Mouse (Mus musculus): ENCODE data around the gene Zranb1. TPM values are rescaled to one million over a fixed set of nuclear protein-coding genes. Genes with fewer than 3 reads are reported as not detected.

The Zranb1 gene
- total RNA-seq (2021) = 10 to 100 TPM; 36.9 to 40.6 TPM
- long read RNA-seq, experiment 1, full-length matches to known transcripts = 13 of 32 reads
- long read RNA-seq, experiment 1, partial matches to known transcripts = 7 of 32 reads
- long read RNA-seq, experiment 1, other reads (novel, unspliced or antisense) = 12 of 32 reads
- long read RNA-seq, experiment 2, full-length matches to known transcripts = 19 of 38 reads
- long read RNA-seq, experiment 2, partial matches to known transcripts = 6 of 38 reads
- long read RNA-seq, experiment 2, other reads (novel, unspliced or antisense) = 13 of 38 reads

DNA sequence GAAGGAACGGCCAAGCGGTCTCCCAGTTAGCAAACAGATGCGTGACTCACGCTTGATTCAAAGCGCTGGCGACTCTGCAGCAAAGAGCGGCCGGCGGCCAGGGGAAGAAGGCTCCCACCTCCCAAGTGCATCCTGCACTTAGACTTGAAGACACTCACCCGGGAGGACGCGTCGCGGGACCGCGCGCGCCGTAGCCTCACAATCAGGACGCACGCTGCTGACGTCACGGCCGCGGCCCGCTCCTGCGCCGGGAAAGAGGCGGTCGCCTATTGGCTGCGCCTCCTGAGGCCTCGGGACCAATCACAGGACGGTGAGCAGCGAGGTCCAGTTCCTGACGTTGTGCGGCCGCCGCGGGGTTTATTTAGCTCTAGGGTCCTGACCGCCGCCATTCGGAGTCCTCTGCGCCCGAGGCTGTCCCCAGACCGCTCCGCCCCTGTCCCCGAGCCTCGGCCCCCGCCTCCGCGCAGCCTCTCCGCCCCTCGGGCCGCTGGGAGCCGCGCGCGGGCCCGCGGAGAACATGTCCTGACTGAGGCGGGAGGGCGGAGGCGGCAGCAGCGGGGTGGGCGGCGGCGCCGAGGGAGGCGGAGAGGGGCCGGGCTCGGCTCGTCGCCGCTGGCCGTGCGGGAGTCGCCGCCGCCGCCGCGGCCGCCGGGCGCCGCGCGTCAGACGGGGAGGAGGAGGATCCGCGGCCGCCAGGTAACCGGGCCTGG, at the start of gene Zranb1:
TSS of gene Zranb1 (plus strand) at position 293 of the 710 bp plus-strand sequence.
- DNase-seq = peak; percentile 98

DNA sequence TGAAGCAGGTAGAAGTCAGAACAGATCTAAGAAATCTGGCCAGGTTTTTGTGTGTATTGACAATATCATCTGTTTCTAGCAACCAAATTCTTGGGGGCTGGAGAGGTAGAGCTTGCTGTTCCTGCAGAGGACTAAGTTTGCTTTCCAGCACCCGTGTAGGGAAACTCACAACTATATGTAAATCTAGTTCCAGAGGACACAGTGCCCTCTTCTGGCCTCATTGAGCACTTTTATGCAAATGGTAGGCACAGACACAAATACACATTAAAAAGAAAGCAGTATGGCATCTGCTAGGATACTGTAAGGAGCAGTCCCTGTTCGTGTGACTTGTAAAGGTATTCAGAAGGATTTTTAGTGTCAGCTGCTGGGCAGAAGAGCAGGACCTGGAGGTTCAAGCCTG, 48.6 kb upstream of the Zranb1 start:
- no peak for DNase-seq

DNA sequence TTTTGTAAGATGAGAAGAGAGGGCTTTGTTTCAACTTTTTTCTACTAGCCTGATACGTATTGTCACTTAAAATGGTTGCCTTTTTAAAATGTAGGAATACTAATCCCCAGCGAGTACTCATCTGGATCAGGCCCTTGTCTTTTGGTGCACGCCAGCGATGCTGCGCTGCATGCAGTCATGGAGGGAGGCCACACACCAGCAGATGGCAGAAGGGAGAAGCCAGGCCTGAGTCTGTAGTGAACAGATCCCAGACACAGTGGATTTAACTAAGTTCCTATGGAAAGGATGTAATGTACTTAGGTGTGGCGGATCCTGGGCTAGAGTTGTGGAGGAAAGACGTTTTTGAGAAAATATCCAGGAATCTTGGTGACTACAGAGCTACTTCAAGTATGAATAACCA, 46.9 kb upstream of the Zranb1 start:
- DNase-seq = no peak

DNA sequence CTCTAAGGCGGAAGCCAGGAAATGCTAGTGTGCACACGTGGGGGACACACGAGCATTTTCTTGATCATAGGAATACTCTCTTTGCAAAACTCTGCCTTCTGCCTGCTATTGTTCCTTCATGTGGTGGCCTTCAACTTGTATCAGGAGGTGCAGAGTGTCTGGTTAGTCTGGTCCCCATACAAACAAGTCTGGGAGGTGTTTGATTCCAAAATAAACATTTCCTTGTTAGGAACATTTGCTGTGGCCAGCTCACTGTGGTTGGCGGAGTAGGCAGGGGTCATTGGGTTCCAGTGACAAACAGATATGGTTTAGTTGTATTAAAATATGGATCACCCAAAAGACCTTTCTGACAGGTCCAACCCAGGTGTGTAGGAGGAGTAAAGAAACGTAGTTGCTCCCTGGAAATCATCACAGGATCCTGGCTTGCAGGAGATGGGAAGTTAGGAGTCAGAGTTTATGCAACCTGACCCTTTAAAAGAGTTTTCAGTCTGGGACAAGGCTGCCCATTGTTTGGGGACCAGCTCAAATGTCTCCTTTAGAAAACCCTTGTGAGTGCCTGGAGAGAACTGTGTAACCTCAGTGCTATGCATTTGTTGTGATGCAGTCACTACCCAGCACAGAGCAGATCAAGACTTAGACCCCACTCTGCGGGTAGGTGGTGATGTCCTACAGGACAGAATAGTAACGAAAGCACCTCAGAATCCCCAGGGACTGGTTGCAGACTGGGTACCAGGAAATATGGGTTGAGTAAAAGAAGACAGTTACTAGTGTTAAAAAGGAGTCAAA, 43.7 kb upstream of the Zranb1 start:
- DNase-seq = no peak

DNA sequence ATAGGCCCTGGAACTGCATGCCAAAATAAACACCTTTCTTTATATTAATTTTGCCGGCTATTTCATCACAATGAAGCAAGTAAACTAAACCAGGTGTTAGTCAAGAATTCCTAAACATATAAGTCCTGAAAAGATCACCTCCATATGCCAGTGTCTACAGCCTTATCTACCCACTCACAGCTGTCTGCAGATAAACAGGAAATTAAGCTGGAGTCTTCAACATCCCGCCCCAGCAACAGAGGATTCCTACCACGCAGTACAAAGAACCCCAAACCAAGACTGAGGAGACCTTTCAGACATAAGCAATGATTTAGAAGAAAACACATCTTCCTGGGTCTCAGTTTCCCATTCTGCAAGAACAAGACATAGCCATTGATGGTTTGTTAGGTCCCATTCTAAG, 42.9 kb upstream of the Zranb1 start:
- no peak for DNase-seq

DNA sequence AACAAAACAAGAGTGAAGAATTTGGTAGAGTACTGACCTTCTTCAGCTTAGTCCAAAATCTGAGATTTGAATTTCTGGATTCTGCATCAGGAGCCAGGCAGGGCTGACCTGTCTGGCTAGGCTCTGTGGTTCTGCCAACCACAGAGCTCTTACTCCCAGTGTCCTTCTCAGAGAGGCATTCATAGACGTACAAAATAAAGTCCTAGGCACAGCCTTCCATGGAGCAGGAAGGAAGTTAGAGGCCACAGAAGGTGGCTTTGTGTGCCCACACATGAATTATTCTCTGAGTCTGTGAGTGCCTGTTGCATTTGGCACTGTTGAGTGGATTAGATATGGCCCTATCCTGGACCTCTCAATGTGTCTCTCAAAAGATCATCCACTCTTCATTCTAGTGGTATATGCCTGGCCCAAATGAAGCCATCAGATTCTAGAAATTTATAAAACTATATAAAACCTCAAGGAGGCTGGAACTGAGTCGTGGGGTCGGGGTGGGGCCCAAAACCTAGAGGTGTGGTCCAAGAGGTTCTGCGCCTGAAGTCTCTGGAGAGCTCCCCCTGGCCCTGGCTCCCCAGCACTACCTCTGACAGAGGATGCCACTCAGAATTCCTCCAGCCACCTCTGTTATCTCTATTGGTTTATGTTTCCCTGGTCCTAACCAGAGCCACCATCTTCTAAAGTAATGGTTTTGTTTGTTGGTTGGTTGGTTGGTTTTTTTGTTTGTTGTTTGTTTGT, 42.3 kb upstream of the Zranb1 start:
- DNase-seq = no peak

DNA sequence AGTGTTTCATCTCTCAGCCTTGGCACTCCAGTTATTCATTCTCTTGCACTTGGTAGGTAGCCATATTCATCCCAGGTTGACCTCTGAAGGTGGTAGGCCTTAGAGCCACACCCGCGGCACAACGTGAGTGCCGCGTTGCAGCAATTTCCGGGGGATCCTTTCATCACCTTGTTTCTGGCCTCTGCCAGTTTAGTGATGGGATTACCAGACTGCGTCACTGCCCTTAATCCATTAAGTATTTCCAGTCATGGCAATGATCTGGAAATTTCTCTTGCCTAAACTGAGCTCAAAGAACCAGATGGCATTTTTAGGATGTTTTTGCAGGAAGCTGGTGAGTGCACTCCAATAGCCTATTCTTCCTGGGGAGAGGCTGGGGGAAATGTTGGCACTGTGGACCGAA, 41.3 kb upstream of the Zranb1 start:
- no peak for DNase-seq

DNA sequence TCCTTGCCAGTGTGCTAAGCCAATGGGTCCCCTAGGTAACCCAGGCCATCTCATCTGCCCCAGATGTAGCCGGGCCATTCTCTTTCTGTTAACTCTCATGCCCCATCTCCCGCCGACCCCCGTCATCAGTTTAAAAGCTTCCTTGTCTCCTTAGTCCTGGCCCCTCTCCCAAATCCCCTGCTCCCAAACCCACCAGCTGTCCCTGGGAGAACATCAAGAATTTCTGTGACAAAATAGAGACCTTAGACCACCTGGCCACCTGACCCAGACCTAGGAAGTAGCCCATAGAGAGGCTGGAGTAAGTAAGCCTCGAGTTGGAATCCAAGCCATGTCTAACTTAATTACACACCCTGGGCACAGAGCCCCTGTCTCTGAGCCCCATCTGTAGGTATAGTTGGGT, 40.7 kb upstream of the Zranb1 start:
- no peak for DNase-seq

DNA sequence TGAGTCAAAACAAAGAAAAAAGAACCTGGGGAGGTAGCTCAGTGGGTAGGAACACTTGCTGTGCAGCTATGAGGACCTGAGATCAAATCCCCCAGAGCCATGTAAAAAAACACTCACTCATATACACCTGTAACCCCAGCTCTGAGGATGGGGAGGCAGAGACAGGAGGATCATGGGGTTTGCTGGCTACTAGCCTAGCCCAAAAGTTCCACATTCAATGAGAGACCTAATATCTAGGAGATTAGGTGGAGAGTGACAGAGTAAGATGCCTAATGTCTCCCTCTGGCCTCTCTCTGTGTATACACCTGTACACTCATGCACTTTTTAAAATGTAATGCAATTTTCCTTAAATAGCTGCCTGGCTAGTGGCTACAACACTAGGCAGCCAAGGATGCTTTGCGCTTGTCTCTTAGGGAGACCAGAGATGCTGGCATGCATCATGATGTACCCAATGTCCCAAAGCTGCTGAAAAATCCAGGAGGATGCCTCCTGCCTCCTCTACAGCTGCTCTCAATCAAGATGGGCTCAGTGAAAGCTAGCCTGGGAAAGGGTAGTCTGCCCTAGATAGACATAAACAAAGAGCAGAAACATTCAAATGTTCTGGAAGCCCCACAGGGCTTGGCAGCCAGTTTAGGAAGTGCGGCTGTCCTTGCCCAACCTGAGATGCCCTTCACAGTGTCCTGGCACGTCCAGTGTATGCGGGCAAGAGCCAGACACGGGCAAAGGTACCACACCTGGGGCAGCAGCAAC, 39.2 kb upstream of the Zranb1 start:
- DNase-seq = no peak

DNA sequence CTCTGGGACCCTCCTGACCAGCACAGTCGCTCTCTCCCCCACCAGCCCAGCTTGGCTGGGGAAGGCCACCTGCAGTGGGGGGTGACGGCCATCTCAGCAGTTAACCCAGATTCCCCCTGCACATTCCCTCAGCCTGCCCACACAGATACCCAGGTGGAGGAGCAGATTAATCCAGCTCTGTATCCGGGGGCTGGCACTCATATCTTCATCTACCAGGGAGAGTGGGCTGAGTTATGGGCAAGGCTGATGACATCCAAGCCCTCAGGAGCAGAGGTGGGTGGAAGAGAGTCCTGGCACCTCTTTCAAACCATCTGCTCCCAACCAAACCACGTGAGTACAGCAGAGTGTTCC, 38.7 kb upstream of the Zranb1 start:
- DNase-seq = no peak

DNA sequence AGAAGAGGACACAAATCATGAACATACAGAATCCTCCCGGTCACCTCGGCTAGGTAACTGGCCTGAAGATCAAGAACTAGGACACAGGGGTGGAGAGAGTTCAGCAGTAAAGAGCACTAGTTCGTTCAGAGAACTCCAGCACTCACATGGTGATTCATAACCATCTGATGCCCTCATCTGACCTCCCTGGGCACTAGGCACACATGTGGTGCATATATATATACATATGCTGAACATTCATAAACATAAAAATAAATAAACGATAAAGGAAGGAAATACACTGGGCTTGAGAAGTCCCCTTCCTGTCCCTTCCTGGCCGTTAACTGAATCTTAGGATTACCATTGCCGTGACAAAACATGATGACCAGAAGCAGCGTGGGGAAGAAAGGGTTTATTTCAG, 38.1 kb upstream of the Zranb1 start:
- no peak for DNase-seq

DNA sequence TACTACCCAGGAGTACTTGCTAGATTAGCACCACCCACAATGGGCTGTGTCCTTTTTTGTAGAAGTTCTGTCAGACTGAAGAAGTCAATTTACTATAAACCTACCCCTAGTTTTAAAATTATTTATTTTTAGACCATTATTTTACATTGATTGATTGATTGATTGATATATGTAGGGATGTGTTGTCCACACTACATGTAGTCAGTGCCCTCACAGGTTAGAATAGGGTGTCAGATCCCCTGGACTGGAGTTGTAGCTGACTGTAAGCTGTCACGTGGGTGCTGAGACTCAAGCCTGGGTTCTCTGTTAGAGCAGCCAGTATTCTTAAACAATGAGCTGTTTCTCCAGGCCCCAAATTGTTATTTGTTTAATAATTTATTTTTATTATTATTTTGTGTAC, 37.6 kb upstream of the Zranb1 start:
- no peak for DNase-seq

DNA sequence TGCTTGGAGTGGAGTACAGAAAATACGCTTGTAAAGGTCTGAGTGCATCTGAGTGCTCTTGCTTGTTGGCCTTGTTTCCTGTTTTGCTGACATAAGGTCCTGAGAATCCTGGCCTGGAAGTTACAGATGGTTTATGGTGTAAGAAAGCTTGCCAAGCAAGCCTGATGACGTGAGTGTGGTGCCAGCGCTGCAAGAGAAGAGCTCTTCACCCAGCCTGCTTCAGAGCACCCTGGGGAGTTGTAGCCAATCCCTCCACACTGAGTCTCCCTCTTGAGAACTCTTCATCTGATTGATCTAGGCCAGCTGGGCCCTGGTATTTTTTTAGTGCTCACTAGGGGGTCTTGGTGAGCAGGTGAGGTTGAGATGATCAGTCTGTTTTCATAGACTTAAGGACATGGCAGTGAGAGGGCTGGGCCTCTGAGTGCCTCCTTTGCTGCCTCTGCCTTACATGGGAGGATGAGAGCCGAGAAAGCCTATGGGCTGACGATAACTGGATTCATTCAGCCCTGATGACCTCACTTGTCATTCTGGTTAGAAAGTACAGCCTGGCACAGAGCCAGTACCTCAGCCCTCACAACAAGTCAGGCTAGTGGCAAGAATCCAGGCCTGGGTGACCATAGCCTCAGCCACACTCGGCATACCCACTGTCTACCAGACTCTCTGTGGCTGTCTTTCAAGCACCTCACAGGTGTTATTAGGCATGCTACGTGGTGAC, 35.9 kb upstream of the Zranb1 start:
- peak; percentile 45 for DNase-seq

DNA sequence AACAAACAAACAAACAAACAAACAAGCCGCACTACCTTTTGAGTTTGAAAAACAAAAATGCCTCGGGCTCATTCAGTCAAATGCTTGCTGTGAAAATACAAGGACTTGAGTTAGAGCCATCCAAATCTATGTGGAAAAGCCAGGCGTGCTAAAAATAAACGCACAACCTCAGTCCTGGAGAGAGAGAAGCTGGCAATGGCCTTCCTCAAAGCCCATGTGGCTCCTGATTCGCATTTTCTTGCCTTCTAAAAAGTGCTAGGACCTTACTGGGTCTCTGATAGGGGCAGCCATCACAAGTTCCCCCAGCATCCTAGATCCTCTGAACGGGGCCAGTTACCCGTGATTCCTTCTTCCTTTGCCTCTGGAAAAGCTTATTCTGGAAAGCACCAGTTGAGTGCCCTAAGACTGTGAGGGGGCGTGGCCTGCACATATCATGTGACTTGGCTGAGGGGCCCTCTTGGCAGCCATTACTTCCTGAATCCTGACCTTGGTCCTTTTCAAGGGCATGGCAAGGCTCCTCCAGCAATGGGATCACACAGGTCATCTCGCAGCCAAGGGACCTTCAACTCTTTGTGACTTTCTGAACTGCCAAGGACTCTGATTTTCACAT, 34.6 kb upstream of the Zranb1 start:
- DNase-seq = no peak

DNA sequence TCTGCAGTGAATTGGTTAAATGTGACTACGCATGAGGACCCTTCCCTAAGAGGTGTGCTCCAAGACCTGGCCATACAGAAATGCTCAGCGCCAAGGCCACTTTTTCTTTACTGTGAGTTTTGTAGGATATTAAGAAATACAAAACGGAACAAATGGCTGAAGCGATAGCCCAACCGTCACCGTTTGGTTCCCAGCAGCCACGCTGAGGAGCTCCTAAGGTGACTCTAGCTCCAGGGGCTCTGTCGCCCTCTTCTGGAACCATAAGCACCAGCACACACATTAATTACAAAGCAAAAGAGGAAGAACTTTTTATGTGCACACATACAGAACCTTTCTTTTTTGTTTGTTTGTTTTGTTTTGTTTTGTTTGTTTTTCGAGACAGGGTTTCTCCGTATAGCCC, 33.7 kb upstream of the Zranb1 start:
- no peak for DNase-seq

DNA sequence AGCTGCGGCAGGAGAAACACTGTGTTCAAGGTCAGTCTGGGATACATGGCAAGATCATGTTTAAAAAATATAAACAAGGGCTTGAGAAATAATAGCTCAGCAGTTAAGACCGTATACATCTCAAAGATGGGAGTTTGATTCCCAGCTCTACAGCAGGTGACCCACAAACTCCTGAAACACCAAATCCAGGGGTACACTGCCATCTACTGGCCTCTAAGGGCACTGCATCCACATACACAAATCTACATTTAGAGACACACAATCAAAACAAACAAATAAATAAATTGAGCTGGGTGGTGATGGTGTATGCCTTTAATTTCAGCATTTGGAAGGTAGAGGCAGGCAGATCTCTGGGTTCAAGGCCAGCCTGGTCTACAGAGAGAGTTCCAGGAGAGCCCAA, 32.7 kb upstream of the Zranb1 start:
- DNase-seq = no peak

DNA sequence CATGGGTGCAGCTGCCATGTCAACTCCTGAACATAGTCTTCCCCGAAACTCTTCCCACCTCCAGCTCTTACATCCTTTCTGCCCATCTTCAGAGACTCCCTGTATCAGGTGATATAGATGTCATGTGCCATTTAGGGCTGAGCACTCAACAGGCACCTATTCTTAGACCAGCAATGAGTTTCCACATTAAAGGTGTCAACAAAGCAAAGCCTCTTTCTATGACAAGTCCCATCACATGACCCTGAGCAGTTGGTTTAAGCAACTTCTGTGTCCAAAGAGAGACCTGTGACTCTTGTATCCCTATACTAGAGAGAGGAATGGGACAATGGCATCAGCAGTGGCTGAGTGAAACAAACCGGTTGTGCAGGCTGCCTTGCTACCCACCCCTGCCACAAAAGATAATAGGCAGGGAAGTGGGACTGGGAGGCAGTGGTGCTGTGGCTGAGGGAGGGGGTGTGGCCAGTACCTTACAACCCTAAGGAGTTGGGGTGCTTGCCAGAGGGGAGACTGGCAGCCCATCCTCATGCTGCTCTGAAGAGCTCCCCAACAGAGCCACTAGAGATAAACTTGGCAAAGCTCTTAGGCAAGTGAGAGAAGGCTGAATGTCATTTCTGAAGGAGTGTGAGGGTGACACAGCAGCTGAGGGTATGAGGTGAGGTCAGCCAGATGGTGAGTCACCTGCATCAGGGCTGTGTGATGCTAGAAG, 30.0 kb upstream of the Zranb1 start:
- DNase-seq = no peak

DNA sequence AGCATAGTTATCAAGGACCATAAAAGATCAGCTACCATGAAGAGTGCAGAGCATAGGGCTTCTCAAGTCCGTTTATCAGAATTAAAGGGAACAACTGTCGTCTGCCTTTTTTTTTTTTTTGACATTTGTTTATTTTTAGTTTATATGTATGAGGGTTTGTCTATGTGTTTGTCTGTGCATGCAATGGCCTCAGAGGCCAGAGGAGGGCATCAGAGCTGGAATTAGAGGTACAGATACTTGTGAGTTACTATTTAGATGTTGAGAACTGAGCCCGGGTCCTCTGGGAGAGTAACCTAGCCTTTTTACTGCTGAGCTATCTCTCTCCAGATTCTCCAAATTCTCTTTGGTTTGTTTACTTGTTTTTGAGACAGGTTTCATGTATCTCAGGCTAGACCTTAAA, 27.1 kb upstream of the Zranb1 start:
- no peak for DNase-seq

DNA sequence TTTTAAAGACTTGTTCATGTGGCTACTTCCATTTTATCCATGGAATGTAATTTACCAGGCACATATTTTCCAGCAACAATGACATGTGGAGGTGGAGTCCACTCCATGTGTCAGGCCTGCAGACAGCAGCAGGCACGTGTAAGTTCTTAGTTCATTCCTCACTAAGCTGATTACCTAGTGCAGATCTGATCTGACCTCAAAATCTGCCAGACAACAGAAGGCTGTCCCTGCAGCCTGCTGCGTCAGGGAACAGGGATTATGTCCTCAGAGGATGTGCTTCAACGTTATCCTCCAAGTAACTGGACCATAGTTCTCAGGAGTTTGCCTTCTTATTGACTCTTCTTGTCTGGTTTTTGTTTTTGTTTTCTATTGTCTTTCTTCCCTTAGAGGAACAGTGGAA, 9.0 kb upstream of the Zranb1 start:
- no peak for DNase-seq

DNA sequence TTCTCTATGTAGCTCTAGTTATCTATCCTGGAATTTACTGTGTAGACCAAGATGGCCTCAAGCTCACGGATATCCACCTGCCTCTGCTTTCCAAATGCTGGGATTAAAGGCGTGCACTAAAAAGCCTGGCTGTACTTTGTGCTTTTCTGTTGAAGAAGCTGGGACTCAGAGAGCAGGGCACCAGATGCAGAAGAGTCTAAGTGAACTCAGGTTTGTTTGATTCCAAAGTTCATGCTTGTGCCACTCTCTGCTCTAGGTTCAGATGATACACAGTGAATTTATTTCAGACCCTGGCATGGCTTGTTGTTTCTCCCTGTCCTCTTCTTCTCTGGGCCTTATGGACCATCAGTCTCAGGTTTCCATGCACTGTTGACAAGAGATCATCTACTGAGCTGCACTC, 5.7 kb upstream of the Zranb1 start:
- DNase-seq = no peak

Measured in gastrocnemius, postnatal 25 days (tissue).